Mouse (Mus musculus) lung, embryonic 14.5 days (tissue): ENCODE data around the gene Atxn1. TPM values are rescaled to one million over a fixed set of nuclear protein-coding genes. Genes with fewer than 3 reads are reported as not detected.

Experiments
- ATAC-seq: fragments of 200-750 bp; cut with Nextera tagmentation; 2 replicates; pipeline ENCODE4 v1.8.0; 2017; ENCODE audit warnings: mild to moderate bottlenecking, moderate TSS enrichment, moderate library complexity; ENCODE audit not compliant: insufficient read depth
- DNase-seq: peaks from one replicate; pipeline ENCODE4 v3.0.0-alpha.2; 2015
- H3K27ac ChIP-seq: fragments of 300-500 bp; sonication (generic); 2 replicates; pipeline ENCODE4 v1.5.1; 2014; ENCODE audit warnings: low read depth, mild to moderate bottlenecking, moderate library complexity
- H3K27me3 ChIP-seq: fragments of 300-500 bp; sonication (generic); 2 replicates; pipeline ENCODE4 v1.6.1; 2014; ENCODE audit warnings: low read length, control low read depth; ENCODE audit not compliant: insufficient read depth
- H3K36me3 ChIP-seq: fragments of 300-500 bp; sonication (generic); 2 replicates; pipeline ENCODE4 v1.6.1; 2014; ENCODE audit warnings: control low read depth; ENCODE audit not compliant: insufficient read depth
- H3K4me1 ChIP-seq: fragments of 300-500 bp; sonication (generic); 2 replicates; pipeline ENCODE4 v1.6.1; 2014; ENCODE audit warnings: antibody characterized with exemption, control low read depth; ENCODE audit not compliant: insufficient read depth
- H3K4me2 ChIP-seq: fragments of 300-500 bp; sonication (generic); 2 replicates; pipeline ENCODE4 v1.6.1; 2014; ENCODE audit warnings: mild to moderate bottlenecking
- H3K4me3 ChIP-seq: fragments of 300-500 bp; sonication (generic); 2 replicates; pipeline ENCODE4 v1.5.1; 2014; ENCODE audit warnings: low read depth, low read length
- H3K9ac ChIP-seq: fragments of 300-500 bp; sonication (generic); 2 replicates; pipeline ENCODE4 v1.6.1; 2014
- H3K9me3 ChIP-seq: fragments of 300-500 bp; sonication (generic); 2 replicates; pipeline ENCODE4 v1.6.1; 2016; ENCODE audit warnings: low read depth, low read length, control low read depth
- CTCF ChIP-seq: IDR thresholded peaks from 2 replicates; pipeline ENCODE4 v1.5.1; 2016; ENCODE audit warnings: antibody characterized with exemption, low read depth
- WGBS: fragments of 180-500 bp; shearing (Covaris S2); extraction: QIAGEN DNeasy Blood & Tissue Kit; methylation state at CpG from one replicate; pipeline ENCODE4 v1.1.7; 2014; 5-methylcytosine and 5-hydroxymethylcytosine counted together
- polyA plus RNA-seq: library from polyadenylated mRNA; unstranded; fragments of >200 nt; fragmentation: Nextera tagmentation; extraction: Ambion mirVana; gene quantifications from 2 replicates; pipeline ENCODE4 v1.2.1, GENCODE M21; 2014

The Atxn1 gene
- polyA plus RNA-seq, 1 experiment from 2014 or later = 3.9 TPM

DNA sequence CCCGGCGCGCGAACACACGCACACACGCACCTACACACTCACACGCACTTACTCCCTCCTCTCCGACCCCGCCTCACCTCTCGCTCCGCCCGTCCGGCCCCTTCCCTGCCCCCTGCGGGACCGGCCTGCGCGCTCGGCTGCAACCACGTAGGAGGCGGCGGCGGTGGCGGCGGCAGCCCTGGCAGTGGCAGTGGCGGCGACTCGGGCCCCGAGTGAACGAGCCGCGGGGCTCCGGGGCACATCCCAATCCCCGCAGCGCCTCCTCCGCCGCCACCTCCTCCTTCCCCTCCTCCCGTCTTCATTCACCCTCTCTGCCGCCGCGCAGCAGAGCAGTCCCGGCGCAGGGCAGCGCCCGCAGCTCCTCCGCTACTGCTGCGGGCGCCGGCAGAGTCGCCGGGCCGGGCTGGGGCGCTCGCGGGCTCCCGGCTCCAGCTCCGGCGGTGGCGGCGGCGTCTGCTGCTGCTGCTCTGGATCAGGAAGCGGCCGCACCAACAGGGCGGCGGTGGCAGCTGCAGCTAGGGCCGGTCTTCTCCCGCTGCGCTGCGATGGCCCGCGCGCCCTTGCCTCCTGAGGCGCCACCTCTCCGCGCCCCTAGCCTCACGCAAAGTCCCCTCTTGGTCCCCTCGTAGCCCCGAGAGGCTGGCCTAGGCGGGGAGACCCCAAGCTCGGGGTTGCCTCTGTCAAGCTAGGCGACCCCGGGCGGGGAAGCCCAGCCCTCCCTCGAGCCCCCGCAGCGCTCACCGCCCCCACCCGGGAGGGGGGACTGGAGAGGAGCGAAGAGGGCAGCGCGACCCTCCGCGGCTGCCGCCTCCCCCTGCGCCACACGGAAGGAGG is 1.1 kb downstream of the Atxn1 start:
- DNase-seq = peak; percentile 78
- Histone ChIP-seq H3K9ac (peak overlapping the region; percentile 89), H3K9me3 (no peaks in the 10 kb centered on the region), H3K27me3 (no peaks in the 10 kb centered on the region), H3K4me3 (peak overlapping the region; percentile 87), H3K4me1 (0 out of 2 replicates have a peak, but pooled peaks cover 7% of the 10 kb centered on the region), H3K36me3 (no peaks in the 10 kb centered on the region), H3K27ac (peak overlapping the region; percentile 96), H3K4me2 (peak overlapping the region; percentile 80)
- whole genome bisulfite sequencing = under 1% methylated on average over 75 of the region's 95 CpGs
- peak; percentile 47 for ATAC-seq
- no peak for TF ChIP-seq CTCF

DNA sequence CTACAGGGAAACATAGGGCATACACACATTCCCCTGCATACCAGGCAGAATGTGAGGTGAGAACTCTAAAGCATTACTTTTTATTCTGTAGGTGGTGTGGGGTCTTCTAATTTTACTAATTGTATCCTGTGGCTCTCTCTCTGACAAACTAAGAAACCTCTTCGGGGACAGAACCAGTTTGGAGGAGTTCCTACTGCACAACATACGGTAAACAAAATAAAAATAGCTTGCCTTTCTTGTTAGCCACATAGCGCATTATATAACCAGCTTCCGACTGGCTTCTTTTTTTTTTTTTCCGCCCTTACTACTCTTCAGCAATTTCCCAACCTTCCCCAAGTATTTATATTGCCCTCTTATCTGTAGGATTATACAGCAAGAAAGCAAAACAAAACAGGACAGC is 2.0 kb downstream of the Atxn1 start:
- Histone ChIP-seq H3K36me3 (no peaks in the 10 kb centered on the region), H3K4me3 (peak overlapping the region; percentile 87), H3K4me1 (0 out of 2 replicates have a peak, but pooled peaks cover 7% of the 10 kb centered on the region), H3K4me2 (peak overlapping the region; percentile 80), H3K9me3 (no peaks in the 10 kb centered on the region), H3K9ac (peak overlapping the region; percentile 89), H3K27me3 (no peaks in the 10 kb centered on the region), H3K27ac (peak overlapping the region; percentile 96; the same call in 1 of the 2 replicates)
- WGBS = 7% methylated on average over 5 of the region's 5 CpGs
- no peak for ATAC-seq
- no peak for TF ChIP-seq CTCF
- peak; percentile 27 for DNase-seq

DNA sequence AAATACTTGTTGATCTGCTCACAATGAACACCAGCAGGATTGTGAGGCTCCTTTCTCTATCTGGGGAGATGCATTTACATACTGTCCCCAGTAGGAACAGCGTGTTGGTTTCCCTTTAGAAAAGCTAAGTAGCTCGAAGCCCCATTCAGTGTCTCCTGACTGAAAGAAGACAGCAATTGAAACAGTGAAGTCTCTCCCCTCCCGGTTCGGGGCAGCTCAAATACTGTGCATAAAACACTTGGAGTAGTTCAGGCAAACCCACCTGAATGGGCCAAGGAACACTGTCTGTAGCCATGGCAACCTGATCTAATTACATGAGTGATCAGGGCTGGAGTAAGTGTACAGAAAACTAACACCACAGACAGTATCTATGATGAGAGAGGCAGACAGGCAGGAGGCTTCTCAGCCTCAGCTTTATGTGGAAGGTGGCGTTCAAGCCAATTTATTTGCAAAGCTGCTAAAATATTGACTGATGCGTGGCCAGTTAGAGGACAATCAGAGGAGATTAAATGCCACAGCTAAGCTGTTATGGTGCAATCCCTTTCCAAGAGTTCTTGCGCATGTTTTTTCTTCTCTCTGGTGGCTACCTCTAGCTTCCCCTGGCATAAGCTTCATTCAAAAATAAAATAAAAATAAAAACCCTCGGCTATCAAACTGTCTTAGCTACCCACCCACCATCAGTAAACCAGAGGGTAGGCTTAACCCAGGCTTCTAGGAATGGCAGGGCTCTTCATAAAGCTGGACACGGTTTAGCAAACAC is 2.8 kb downstream of the Atxn1 start:
- Histone ChIP-seq H3K27ac (no peak overlapping the region), H3K36me3 (no peaks in the 10 kb centered on the region), H3K9ac (no peak overlapping the region), H3K4me3 (peak overlapping the region; percentile 2; the same call in 1 of the 2 replicates), H3K4me2 (peak overlapping the region; percentile 80), H3K4me1 (0 out of 2 replicates have a peak, but pooled peaks cover 7% of the 10 kb centered on the region), H3K27me3 (no peaks in the 10 kb centered on the region), H3K9me3 (no peaks in the 10 kb centered on the region)
- DNase-seq (peak; percentile 33), ATAC-seq (no peak)
- WGBS = 29% methylated on average over 9 of the region's 9 CpGs
- 0 out of 2 replicates have a peak, but pooled peaks have one; percentile 13 for TF ChIP-seq CTCF

DNA sequence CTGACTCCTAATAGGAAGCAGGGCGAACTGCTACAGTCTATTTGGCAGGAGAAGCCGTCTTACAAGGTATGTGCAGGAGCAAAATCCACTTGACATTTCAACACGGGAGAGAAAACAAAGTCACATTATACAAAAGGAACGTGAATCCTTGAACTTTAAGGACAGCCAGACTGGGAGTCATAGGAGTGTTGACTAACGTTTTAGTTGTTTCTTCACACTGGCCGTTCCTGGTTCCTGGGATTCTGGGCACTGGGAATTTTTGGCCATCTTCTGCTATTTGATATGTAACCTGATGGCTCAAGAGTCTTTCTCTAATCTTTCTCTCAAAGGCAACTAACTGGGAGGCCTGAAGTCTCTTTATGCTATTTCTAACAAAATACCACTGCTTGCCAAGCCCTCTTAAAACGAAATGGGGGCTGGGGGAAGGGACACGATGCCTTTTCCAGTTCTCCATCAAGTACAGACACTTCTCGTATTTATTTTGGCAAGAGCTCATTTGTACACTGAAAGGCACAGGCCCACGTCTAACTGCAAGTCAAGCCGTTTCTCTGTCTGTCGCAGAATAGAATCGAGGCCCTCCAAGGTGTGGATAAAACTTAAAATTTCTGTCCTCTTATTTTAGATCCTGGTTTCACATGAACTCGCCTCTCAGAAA is 4.4 kb downstream of the Atxn1 start:
- Histone ChIP-seq H3K4me1 (0 out of 2 replicates have a peak, but pooled peaks cover 7% of the 10 kb centered on the region), H3K27ac (peak overlapping the region; percentile 73), H3K27me3 (no peaks in the 10 kb centered on the region), H3K4me2 (peak overlapping the region; percentile 12; the same call in 1 of the 2 replicates), H3K9me3 (no peaks in the 10 kb centered on the region), H3K9ac (no peak overlapping the region), H3K36me3 (no peaks in the 10 kb centered on the region), H3K4me3 (no peak overlapping the region)
- no peak for ATAC-seq
- peak; percentile 67 for DNase-seq
- 36% methylated on average over 14 of the region's 14 CpGs for WGBS
- TF ChIP-seq CTCF = no peak

DNA sequence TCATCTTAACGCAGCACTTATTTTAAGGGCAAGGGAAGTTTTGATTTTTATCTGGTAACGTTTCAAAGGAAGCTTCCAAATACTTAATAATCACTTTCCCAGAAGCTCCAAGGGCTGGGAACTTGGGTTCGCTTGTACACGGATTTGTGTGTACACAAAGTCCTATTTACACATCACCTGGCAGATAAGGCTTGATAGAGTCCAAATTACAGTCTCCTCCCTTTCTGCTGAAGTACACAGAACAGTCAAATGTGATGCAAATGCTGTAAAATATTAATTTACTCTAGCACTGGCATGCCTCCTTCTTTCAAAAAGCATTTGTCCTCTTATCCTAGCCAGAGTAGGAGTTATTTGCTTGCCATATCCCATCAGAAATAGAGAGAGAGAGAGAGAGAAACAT is 6.5 kb downstream of the Atxn1 start:
- no peak overlapping the region for H3K27ac ChIP-seq
- 36% methylated on average over 4 of the region's 4 CpGs for WGBS
- no peak overlapping the region for H3K4me2 ChIP-seq
- H3K36me3 ChIP-seq = no peaks in the 10 kb centered on the region
- H3K9ac ChIP-seq = no peak overlapping the region
- no peak for ATAC-seq
- no peak for DNase-seq
- H3K4me3 ChIP-seq = no peak overlapping the region
- 0 out of 2 replicates have a peak, but pooled peaks cover 7% of the 10 kb centered on the region for H3K4me1 ChIP-seq
- TF ChIP-seq CTCF = no peak
- H3K9me3 ChIP-seq = no peaks in the 10 kb centered on the region
- H3K27me3 ChIP-seq = no peaks in the 10 kb centered on the region

DNA sequence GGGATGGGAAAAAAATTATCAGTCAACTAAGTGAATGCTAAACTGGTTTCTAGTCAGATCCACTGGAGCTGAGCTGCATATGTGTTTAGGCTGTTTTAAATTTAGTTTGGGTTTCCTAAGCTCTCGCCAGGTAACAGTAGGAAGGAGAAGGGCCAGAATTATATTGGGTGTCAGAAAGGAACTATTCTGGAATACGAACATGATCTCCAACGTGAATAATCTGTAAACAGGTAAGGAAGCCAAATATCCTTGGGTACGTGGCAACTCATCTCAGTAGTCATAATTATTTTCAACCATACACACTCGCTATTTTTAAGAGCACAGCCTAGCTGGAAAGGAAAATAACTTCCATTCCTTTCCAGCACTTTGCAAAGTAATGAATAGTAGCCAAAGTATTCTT is 7.2 kb downstream of the Atxn1 start:
- ATAC-seq = no peak

More for the DNA sequence above, 7.2 kb downstream of the Atxn1 start:
- no peak for DNase-seq
- WGBS = 83% methylated on average over 5 of the region's 5 CpGs
- Histone ChIP-seq H3K36me3 (no peaks in the 10 kb centered on the region), H3K27me3 (no peaks in the 10 kb centered on the region), H3K4me3 (no peak overlapping the region), H3K4me2 (no peak overlapping the region), H3K4me1 (0 out of 2 replicates have a peak, but pooled peaks cover 7% of the 10 kb centered on the region), H3K27ac (no peak overlapping the region), H3K9me3 (no peaks in the 10 kb centered on the region), H3K9ac (no peak overlapping the region)
- TF ChIP-seq CTCF = no peak
